Mouse (Mus musculus) neural tube, embryonic 15.5 days (tissue): Measurements from ENCODE around the gene Nubp1. TPM values are rescaled to one million over a fixed set of nuclear protein-coding genes. Genes with fewer than 3 reads are reported as not detected.

Experiments
- ATAC-seq: fragments of 200-750 bp; cut with Nextera tagmentation; 2 replicates; pipeline ENCODE4 v1.8.0; 2017; ENCODE audit warnings: mild to moderate bottlenecking, moderate TSS enrichment, moderate library complexity; ENCODE audit not compliant: low FRiP score
- H3K27ac ChIP-seq: fragments of 300-500 bp; sonication (generic); replicated peaks from 2 replicates; pipeline ENCODE4 v1.5.1; 2015; ENCODE audit warnings: mild to moderate bottlenecking, inconsistent platforms
- H3K27me3 ChIP-seq: fragments of 300-500 bp; sonication (generic); replicated peaks from 2 replicates; pipeline ENCODE4 v1.6.1; 2015; ENCODE audit warnings: inconsistent platforms
- H3K36me3 ChIP-seq: fragments of 300-500 bp; sonication (generic); 2 replicates; pipeline ENCODE4 v1.6.1; 2015; ENCODE audit warnings: inconsistent platforms
- H3K4me1 ChIP-seq: fragments of 300-500 bp; sonication (generic); 2 replicates; pipeline ENCODE4 v1.6.1; 2015; ENCODE audit warnings: inconsistent platforms
- H3K4me2 ChIP-seq: fragments of 300-500 bp; sonication (generic); 2 replicates; pipeline ENCODE4 v1.6.1; 2015; ENCODE audit warnings: inconsistent platforms, mild to moderate bottlenecking, moderate library complexity
- H3K4me3 ChIP-seq: fragments of 300-500 bp; sonication (generic); replicated peaks from 2 replicates; pipeline ENCODE4 v1.5.1; 2015; ENCODE audit warnings: mild to moderate bottlenecking, inconsistent platforms
- H3K9ac ChIP-seq: fragments of 300-500 bp; sonication (generic); replicated peaks from 2 replicates; pipeline ENCODE4 v1.6.1; 2015; ENCODE audit warnings: mild to moderate bottlenecking, inconsistent platforms
- H3K9me3 ChIP-seq: fragments of 300-500 bp; sonication (generic); replicated peaks from 2 replicates; pipeline ENCODE4 v1.6.1; 2016; ENCODE audit warnings: inconsistent platforms
- WGBS: fragments of 180-500 bp; shearing (Covaris S2); methylation state at CpG from one replicate; pipeline ENCODE4 v1.1.7; 2015; ENCODE audit warnings: mixed read lengths; 5-methylcytosine and 5-hydroxymethylcytosine counted together
- polyA plus RNA-seq: library from polyadenylated mRNA; unstranded; fragments of >200 nt; fragmentation: Nextera tagmentation; extraction: Ambion mirVana; gene quantifications from 2 replicates; pipeline ENCODE4 v1.2.1, GENCODE M21; 2015

The Nubp1 gene
- 49.8 and 55.7 TPM in 2 replicates for polyA plus RNA-seq

- peaks cover 17% of the 10 kb centered on the region for H3K4me1 ChIP-seq
- peaks cover 34% of the 10 kb centered on the region for H3K36me3 ChIP-seq
- no peaks in the 10 kb centered on the region for H3K9me3 ChIP-seq
- H3K4me3 ChIP-seq, result peak within 1 kb of the TSS; percentile 91
- 3% methylated on average over 55 of the region's 56 CpGs for WGBS
- peak within 1 kb of the TSS; percentile 79 for H3K4me2 ChIP-seq
- ATAC-seq, result peak; percentile 97
- H3K27ac ChIP-seq, result peak within 1 kb of the TSS; percentile 98
- peak within 1 kb of the TSS; percentile 85 for H3K9ac ChIP-seq
- 0 out of 2 replicates have a peak, but pooled peaks cover 3% of the 10 kb centered on the region for H3K27me3 ChIP-seq
Measured at GRCm38 (mm10) chr16:10411764-10412746, at the start of gene Nubp1. Gene Nubp1 (plus strand): TSS chr16:10411948.

GRCm38 (mm10) chr16:10363061-10363460 lies 48.7 kb upstream of the Nubp1 start:
- Histone ChIP-seq H3K27ac (no peak overlapping the region), H3K4me2 (no peak overlapping the region), H3K4me3 (no peak overlapping the region), H3K27me3 (no peaks in the 10 kb centered on the region; the same call in 1 of the 2 replicates), H3K4me1 (peaks cover 3% of the 10 kb centered on the region; the same call in 1 of the 2 replicates), H3K9ac (no peak overlapping the region), H3K9me3 (no peaks in the 10 kb centered on the region), H3K36me3 (no peaks in the 10 kb centered on the region)
- ATAC-seq, result no peak
- WGBS, result 59% methylated on average over 1 of the region's 1 CpGs

GRCm38 (mm10) chr16:10365796-10366195 lies 46.0 kb upstream of the Nubp1 start:
- WGBS, result 82% methylated on average over 4 of the region's 4 CpGs
- H3K4me3 ChIP-seq, result no peak overlapping the region
- H3K27me3 ChIP-seq, result no peaks in the 10 kb centered on the region
- no peaks in the 10 kb centered on the region for H3K9me3 ChIP-seq
- no peak overlapping the region for H3K4me2 ChIP-seq
- no peaks in the 10 kb centered on the region for H3K4me1 ChIP-seq
- peak overlapping the region; percentile 42 for H3K27ac ChIP-seq
- no peak overlapping the region for H3K9ac ChIP-seq
- no peaks in the 10 kb centered on the region for H3K36me3 ChIP-seq
- ATAC-seq, result no peak

GRCm38 (mm10) chr16:10366240-10367217 lies 45.2 kb upstream of the Nubp1 start:
- no peaks in the 10 kb centered on the region for H3K27me3 ChIP-seq
- ATAC-seq, result peak; percentile 67
- no peak overlapping the region for H3K4me3 ChIP-seq
- H3K9me3 ChIP-seq, result no peaks in the 10 kb centered on the region
- H3K4me2 ChIP-seq, result no peak overlapping the region
- H3K27ac ChIP-seq, result peak overlapping the region; percentile 42
- no peak overlapping the region for H3K9ac ChIP-seq
- no peaks in the 10 kb centered on the region for H3K36me3 ChIP-seq
- 75% methylated on average over 14 of the region's 14 CpGs for WGBS
- no peaks in the 10 kb centered on the region for H3K4me1 ChIP-seq

GRCm38 (mm10) chr16:10369468-10369934 lies 42.2 kb upstream of the Nubp1 start:
- H3K4me1 ChIP-seq, result peaks cover 3% of the 10 kb centered on the region
- H3K4me2 ChIP-seq, result no peak overlapping the region
- H3K9ac ChIP-seq, result no peak overlapping the region
- no peak overlapping the region for H3K4me3 ChIP-seq
- H3K27ac ChIP-seq, result peak overlapping the region; percentile 55
- H3K9me3 ChIP-seq, result no peaks in the 10 kb centered on the region
- 50% methylated on average over 3 of the region's 3 CpGs for WGBS
- ATAC-seq, result peak; percentile 81
- no peaks in the 10 kb centered on the region for H3K36me3 ChIP-seq
- no peaks in the 10 kb centered on the region for H3K27me3 ChIP-seq

GRCm38 (mm10) chr16:10369996-10370395 lies 41.8 kb upstream of the Nubp1 start:
- peak; percentile 32 for ATAC-seq
- 61% methylated on average over 1 of the region's 1 CpGs for WGBS

GRCm38 (mm10) chr16:10372372-10372771 lies 39.4 kb upstream of the Nubp1 start:
- Histone ChIP-seq H3K4me2 (no peak overlapping the region), H3K4me1 (peaks cover 9% of the 10 kb centered on the region), H3K27me3 (no peaks in the 10 kb centered on the region), H3K9me3 (no peaks in the 10 kb centered on the region), H3K27ac (no peak overlapping the region), H3K4me3 (no peak overlapping the region), H3K36me3 (no peaks in the 10 kb centered on the region), H3K9ac (no peak overlapping the region)
- WGBS, result 83% methylated on average over 4 of the region's 4 CpGs
- ATAC-seq, result no peak

More at GRCm38 (mm10) chr16:10369996-10370395, 41.8 kb upstream of the Nubp1 start:
- Histone ChIP-seq H3K27me3 (no peaks in the 10 kb centered on the region), H3K4me3 (no peak overlapping the region), H3K9ac (no peak overlapping the region), H3K36me3 (no peaks in the 10 kb centered on the region), H3K27ac (peak overlapping the region; percentile 58; the same call in 1 of the 2 replicates), H3K4me1 (peaks cover 5% of the 10 kb centered on the region), H3K4me2 (no peak overlapping the region), H3K9me3 (no peaks in the 10 kb centered on the region)

- ATAC-seq, result peak; percentile 56
Measured at GRCm38 (mm10) chr16:10374254-10375011, 37.3 kb upstream of the Nubp1 start.

GRCm38 (mm10) chr16:10377286-10377685 lies 34.5 kb upstream of the Nubp1 start:
- Histone ChIP-seq H3K4me1 (peaks cover 9% of the 10 kb centered on the region), H3K27ac (no peak overlapping the region), H3K27me3 (no peaks in the 10 kb centered on the region), H3K9me3 (no peaks in the 10 kb centered on the region), H3K9ac (no peak overlapping the region), H3K4me3 (no peak overlapping the region), H3K36me3 (no peaks in the 10 kb centered on the region), H3K4me2 (no peak overlapping the region)
- no peak for ATAC-seq
- WGBS, result 31% methylated on average over 1 of the region's 1 CpGs

More at GRCm38 (mm10) chr16:10374254-10375011, 37.3 kb upstream of the Nubp1 start:
- Histone ChIP-seq H3K4me3 (peak overlapping the region; percentile 19; the same call in 1 of the 2 replicates), H3K27ac (no peak overlapping the region), H3K27me3 (no peaks in the 10 kb centered on the region), H3K9ac (no peak overlapping the region), H3K4me1 (peaks cover 9% of the 10 kb centered on the region), H3K36me3 (no peaks in the 10 kb centered on the region), H3K9me3 (no peaks in the 10 kb centered on the region), H3K4me2 (peak overlapping the region; percentile 52)
- 31% methylated on average over 13 of the region's 13 CpGs for WGBS

- Histone ChIP-seq H3K27ac (no peak overlapping the region), H3K9me3 (no peaks in the 10 kb centered on the region), H3K9ac (no peak overlapping the region), H3K27me3 (no peaks in the 10 kb centered on the region), H3K36me3 (no peaks in the 10 kb centered on the region), H3K4me1 (peaks cover 6% of the 10 kb centered on the region), H3K4me3 (no peak overlapping the region), H3K4me2 (no peak overlapping the region)
- ATAC-seq, result no peak
- WGBS, result 73% methylated on average over 2 of the region's 2 CpGs
Measured at GRCm38 (mm10) chr16:10379531-10379930, 32.2 kb upstream of the Nubp1 start.
